Mouse (Mus musculus): ENCODE measurements around the gene Gbx2. TPM values are rescaled to one million over a fixed set of nuclear protein-coding genes. Genes with fewer than 3 reads are reported as not detected.

Gbx2 gene
- not detected for total RNA-seq (2021)
- long read RNA-seq, experiment 1: 0 reads
- long read RNA-seq, experiment 2: 0 reads

DNA sequence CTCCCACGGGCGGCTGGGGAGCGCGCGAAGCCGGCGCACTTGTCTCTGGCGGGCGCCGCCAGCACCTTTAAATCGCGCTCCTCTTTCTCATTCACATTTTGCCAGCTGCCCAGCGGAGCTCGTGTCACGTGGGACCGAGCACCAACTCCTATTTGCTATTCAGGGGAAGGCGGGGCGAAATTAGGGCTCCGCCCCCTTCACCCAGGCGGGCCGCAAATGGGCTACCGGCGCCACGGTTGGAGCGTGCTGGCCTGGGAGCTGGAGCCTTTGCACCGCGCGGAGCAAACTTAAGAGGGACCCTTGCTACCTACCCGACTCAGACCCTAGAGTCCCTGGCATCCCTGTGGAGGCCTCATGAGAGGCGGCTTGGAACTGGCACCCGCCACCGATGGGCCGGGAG, at the start of gene Gbx2:
TSS of gene Gbx2 (minus strand) at position 60 of the 400 bp plus-strand sequence.
- peak; percentile 53 for DNase-seq

DNA sequence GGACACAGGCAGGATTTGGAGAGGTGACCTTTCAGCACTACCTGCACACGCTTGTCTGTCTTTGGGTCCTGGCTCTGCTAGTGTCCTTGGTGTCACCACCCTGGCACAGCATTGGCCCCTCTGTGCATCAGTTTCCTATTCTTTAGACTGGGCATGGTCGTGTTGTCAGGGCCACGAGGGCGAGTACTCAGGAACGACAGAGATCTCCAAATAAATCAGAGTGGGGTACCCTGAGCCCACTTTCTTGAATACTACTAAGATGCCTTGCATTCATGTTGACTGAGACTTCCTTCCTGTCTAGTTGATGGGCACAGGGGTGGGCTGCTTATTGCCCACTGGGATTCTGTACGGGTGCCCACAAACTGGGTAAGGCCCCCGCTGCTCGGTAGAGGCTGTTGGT, 46.3 kb upstream of the Gbx2 start:
- DNase-seq: no peak

DNA sequence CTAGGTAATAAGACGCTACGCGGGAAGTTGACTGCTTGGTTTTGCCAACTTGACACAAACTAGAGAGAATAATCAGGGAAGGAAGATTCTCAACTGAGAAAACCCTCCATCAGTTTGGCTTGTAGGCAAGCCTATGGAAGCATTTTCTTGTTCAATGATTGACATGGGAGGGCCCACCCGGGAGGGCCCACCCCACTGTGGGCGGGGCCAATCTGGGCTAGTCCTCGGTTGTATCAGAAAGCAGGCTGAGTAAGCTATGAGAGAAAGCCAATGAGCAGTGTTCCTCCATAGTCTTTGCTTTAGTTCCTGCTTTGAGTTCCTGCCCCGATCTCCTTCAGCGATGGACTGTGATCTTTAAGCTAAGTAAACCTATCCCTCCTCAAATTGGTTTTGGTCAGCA, 45.4 kb upstream of the Gbx2 start:
- DNase-seq: no peak

GRCm38 (mm10) chr1:89974541-89974940, 43.6 kb upstream of the Gbx2 start:
- DNase-seq: no peak

DNA sequence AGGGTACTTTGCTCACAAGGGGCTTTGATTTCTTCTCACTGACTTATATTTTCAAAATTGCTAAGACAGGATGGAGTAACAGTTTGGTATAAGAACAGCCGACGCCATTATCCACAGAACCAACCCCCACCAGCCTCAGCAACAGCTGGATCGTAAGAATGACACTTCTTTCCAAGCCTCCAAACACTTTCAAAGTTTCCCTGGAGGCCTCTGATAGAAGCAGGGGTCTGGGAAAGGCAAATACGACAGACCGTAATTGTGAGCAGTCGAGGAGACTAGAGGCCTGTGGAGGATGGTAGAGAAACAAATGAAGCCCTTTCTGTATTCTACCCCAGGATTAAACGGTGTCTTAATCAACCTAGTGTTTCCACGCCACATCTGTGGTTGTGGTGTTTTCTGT, 40.9 kb upstream of the Gbx2 start:
- no peak for DNase-seq

DNA sequence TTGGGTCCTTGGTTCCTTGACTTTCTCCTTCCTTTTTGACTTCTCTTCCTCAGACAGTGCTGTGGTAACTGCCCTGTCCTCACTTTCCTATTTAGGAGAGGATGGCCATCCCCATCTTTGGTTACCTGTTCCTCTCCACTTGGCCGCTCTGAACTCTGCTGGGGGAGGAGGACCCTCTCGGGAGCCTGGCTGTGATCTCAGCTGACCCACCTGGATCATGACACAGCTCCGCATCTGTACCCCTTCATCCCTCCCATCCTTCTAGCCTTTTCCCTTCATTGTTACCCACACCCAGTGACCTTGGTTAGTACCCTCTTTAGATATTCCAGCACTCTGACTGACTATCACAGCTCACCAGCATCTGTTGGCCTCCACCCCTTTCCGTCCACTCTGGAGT, 38.7 kb upstream of the Gbx2 start:
- DNase-seq: no peak

- DNase-seq: no peak
Measured at GRCm38 (mm10) chr1:89969072-89969713, 38.2 kb upstream of the Gbx2 start.

- DNase-seq: peak; percentile 19
Measured at GRCm38 (mm10) chr1:89968111-89968851, 37.3 kb upstream of the Gbx2 start.

DNA sequence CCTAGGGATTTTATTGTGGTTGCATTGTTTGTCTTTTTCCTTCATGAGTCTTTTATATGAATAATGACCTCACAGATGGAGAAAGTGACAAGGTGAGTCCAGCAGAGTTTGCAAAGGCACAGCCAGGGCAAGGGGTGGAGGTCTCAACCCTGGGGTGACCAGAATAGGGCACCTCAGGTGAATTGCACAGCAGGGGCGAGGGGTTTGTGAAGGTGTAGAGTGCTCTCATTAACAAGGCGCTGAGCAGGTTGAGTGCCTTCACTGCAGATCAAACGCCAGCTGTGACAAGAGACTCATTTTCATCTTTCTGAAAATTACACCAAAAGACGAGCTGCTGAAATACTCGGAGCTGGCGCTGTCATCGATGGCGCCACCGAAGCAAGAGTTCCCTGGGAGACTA, 36.6 kb upstream of the Gbx2 start:
- DNase-seq: no peak

DNA sequence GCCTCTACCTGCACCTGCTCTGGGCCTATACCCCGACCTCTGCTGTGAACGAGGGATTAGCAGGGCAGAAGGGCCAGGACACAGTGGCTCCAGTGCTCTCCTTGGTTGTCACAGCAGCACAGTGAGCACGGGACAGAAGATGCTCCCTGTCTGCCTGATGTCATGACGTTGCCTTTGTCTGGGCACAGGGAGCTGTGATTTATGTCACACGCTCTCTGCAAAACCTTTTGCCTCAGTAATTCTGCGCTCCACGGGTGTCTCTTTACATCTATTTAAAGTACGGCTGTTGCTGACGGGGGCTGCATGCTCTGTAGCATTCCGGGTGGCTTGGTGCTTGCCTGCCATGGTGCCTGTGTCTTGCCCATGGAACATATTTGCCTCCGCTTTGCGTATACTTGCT, 33.4 kb upstream of the Gbx2 start:
- no peak for DNase-seq

DNA sequence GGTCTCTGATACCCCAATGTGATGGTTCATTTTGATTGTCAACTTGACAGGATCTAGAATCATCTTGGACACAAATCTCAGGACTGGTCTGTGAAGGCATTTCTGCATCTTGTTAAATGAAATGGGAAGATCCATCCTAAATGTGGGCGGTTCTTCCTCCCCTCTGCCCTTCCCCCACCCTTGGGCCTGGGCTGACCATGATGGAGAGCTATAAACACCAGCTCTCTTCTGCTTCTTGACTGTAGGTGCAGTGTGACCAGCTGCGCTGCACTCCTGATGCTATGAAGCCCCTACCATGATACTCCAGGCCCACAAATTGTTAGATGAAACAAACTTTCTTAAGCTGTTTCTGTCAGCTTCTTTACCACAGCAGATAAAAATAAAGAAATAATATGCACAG, 32.3 kb upstream of the Gbx2 start:
- DNase-seq: no peak

GRCm38 (mm10) chr1:89962092-89962491, 31.1 kb upstream of the Gbx2 start:
- no peak for DNase-seq

- DNase-seq: no peak
Measured at GRCm38 (mm10) chr1:89959393-89959792, 28.4 kb upstream of the Gbx2 start.

DNA sequence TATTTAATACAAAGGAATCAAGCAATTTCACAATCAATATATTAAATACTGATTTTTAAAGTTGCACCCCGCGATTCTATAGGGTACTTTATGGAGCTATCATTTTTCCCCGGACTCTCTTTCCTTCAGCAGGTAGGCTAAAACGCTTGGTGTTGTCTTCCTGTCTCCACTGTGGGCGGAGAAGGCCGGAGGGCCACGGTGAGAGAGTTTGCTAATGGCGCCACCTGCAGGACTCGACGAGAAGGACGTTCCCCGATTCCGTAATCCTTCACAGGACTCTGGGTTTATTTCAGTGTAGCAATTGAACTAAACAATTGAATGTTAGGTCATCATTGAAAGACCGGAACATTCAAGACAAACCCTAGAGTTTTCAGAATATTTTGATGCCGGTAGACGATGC, 12.2 kb upstream of the Gbx2 start:
- peak; percentile 83 for DNase-seq

- no peak for DNase-seq
Measured at GRCm38 (mm10) chr1:89942395-89942976, 11.5 kb upstream of the Gbx2 start.

DNA sequence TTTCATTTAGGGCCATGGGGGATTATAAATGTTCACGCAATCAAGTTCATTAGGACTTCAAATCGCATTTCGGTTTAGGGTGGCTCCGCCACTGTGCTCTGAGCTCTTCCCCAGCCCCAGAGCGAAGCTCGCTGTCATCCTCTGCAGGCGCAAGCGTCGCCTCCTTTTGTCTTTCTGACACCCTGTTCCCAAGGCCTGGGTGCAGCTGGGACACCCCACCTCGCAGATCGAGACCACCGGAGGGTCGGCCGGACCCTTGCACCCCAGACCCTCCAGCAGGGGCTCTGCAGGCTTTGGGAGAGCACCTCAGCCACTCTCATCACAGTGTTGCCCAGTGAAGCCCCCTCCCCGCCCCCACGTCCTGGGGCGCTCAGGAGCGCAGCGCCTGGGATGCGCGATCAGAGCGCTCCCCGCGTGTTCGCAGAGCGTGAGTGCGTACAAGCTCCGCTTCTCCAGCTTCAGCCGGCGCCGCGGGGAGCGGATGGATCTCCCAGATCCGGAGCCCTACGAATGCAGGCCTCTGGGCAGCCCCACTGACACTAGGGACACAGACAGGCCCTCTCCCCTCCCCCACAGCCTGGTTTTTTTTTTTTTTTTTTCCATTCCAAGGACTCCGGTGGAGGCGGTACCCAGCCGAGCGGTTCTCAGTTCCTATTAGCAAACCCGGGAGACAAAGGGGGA, 10.9 kb upstream of the Gbx2 start:
- no peak for DNase-seq

DNA sequence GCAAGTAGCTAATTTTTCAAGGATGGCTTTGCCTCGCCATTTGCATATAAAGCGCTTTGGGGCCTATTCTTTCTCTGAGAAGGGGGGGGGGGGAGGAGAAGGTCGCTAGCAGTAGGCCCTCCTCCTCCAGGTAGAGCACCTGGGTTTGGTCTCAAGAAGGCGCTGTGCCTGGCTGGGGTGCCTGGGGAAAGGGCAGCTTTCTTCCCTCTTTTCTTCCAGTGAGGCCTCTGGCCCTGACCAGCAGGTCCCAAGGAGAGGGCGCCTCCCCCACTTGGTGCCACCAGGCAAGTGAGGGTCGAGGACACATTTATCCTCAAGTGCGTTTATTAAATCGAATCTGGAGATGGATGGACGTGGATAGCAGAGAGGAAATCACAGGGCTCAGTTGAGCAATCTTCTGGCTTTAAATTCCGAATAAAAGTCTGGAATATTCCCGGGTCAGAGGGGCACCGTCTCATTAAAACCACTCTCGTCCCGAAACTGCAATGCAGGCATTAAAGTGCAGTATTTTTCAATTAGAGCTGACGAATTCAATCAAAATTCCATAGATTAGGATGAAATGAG, 10.1 kb upstream of the Gbx2 start:
- DNase-seq: no peak

DNA sequence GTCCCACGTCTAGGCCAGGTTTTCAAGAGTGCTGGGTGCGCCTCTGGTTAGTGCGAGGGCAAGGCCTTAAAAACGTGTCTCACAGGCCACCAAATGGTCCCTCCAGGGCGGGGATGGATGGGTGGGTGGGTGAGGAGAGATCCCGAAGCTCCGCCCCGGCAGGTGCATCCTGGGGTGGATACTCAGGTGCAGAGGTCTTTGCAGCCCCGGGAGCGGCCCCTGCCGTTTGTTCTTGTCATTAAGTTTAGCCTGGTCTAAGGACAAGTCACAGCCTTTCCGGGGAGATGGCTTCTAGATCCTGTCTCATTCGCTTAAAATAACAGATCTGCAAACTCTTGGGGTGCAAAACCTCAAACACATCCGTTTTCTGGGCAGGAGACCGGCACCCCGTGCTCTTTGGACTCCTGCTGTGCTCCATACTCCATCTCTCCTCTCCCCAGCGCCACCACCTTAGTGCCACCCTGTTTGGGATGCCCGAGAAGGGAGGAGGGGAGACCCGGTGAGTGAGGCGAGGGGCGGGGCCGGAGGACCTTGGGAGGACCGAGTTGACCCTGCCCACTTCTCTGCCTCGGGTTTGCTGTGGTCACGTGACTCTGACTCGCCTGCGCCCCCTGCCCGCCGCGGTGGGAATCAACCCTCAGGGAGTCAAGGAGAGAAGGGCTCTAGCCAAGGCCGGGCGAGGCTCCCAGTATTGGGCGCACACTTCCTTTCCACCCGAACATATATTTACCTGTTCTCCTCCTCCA, 9.2 kb upstream of the Gbx2 start:
- peak; percentile 81 for DNase-seq

GRCm38 (mm10) chr1:89939596-89939960, 8.6 kb upstream of the Gbx2 start:
- DNase-seq: no peak

DNA sequence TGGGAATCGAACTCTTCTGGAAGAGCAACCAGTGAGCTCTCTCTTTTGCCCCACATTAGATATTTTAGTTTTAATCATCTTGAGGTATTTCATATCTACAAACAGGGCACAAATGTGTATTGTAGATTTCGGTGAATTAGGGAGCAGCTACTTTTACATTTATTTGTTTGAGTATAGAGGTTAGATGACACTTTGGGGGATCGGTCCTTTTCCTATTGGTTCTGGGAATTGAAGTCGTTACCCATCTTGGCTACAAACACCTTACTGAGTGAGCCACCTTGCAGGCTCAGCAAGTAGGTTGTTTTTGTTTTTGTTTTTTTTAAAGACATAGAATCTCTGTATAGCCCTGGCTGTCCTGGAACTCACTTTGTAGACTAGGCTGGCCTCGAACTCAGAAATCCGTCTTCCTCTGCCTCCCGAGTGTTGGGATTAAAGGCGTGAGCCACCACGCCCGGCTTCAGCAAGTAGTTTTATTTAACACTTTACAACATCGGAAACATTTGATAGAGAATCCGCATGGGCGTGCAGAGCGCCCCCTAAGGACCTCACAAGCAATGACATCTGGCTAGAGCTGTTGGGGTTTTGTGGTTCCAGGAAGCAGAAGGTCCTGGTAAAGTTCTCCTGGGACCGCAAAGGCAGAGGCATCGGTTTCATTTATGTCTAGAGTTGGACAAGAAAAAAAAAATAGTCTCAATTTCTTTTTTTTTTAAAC, 8.1 kb upstream of the Gbx2 start:
- no peak for DNase-seq
